Mouse (Mus musculus): ENCODE measurements around the gene Dtx2.

DNA sequence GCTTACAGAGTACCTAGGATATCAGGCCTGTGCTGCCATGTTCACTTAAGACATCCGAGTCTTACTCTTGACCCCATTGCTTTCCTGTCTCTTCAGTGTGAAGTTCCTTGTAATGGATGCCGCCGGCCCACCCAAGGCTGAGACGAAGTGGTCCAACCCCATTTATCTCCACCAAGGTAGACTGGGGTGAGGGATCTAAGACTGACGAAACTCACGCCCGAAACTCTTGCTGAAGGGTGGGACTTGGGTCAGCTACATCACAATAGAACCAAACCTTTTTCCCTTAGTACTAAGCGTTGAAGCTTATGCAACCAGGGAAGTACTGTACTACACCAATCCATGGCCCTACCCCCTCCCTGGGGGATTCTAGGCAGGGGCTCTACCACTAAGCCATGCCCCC is 47.1 kb downstream of the Dtx2 start:
- TF ChIP-seq CTCF (IDR thresholded peaks at IDR 0.05; ENCODE audit: borderline replicate concordance, insufficient read depth, low read depth, low read length) (no peak), POLR2A (IDR thresholded peaks at IDR 0.05; ENCODE audit: borderline replicate concordance, insufficient read depth, low read length) (no peak)
